Mouse (Mus musculus): ENCODE measurements at regions not wholly inside any gene's neighbourhood (a gene's known extent, or its start where the extent isn't known, plus 50 kb on each side); places are given as distances from the start of the nearest gene placed in this dataset.

- TF ChIP-seq POLR2A (IDR thresholded peaks at IDR 0.05; ENCODE audit: borderline replicate concordance, extremely low read depth, low read depth, low read length) (no peak), CTCF (IDR thresholded peaks at IDR 0.05; ENCODE audit: insufficient read depth, low read length) (no peak)
These were observed 220.6 kb upstream of the Myocd start for GRCm38 (mm10) chr11:65490426-65490825.

Measured in lung, adult 2 months (tissue).